Mouse (Mus musculus) midbrain, embryonic 12.5 days (tissue): ENCODE results near the gene Nae1. TPM values are rescaled to one million over a fixed set of nuclear protein-coding genes. Genes with fewer than 3 reads are reported as not detected.

Source experiments
- ATAC-seq: fragments of 200-750 bp; cut with Nextera tagmentation; 2 replicates; pipeline ENCODE4 v1.8.0; 2017; ENCODE audit warnings: low read depth, moderate TSS enrichment, moderate library complexity; ENCODE audit not compliant: low FRiP score
- H3K27ac ChIP-seq: fragments of 300-500 bp; sonication (generic); replicated peaks from 2 replicates; pipeline ENCODE4 v1.5.1; 2016; ENCODE audit warnings: mild to moderate bottlenecking
- H3K27me3 ChIP-seq: fragments of 300-500 bp; sonication (generic); 2 replicates; pipeline ENCODE4 v1.6.1; 2016; ENCODE audit warnings: mild to moderate bottlenecking
- H3K36me3 ChIP-seq: fragments of 300-500 bp; sonication (generic); 2 replicates; pipeline ENCODE4 v1.6.1; 2016
- H3K4me1 ChIP-seq: fragments of 300-500 bp; sonication (generic); 2 replicates; pipeline ENCODE4 v1.6.1; 2016
- H3K4me2 ChIP-seq: fragments of 300-500 bp; sonication (generic); replicated peaks from 2 replicates; pipeline ENCODE4 v1.6.1; 2016; ENCODE audit warnings: mild to moderate bottlenecking, moderate library complexity
- H3K4me3 ChIP-seq: fragments of 300-500 bp; sonication (generic); 2 replicates; pipeline ENCODE4 v1.5.1; 2016; ENCODE audit warnings: mild to moderate bottlenecking
- H3K9ac ChIP-seq: fragments of 300-500 bp; sonication (generic); replicated peaks from 2 replicates; pipeline ENCODE4 v1.6.1; 2016; ENCODE audit warnings: mild to moderate bottlenecking, moderate library complexity
- H3K9me3 ChIP-seq: fragments of 300-500 bp; sonication (generic); 2 replicates; pipeline ENCODE4 v1.6.1; 2016; ENCODE audit warnings: mild to moderate bottlenecking
- WGBS: fragments of 180-500 bp; shearing (Covaris S2); methylation state at CpG from one replicate; pipeline ENCODE4 v1.1.7; 2016; 5-methylcytosine and 5-hydroxymethylcytosine counted together
- polyA plus RNA-seq: library from polyadenylated mRNA; unstranded; fragments of >200 nt; fragmentation: Nextera tagmentation; extraction: Ambion mirVana; gene quantifications from 2 replicates; pipeline ENCODE4 v1.2.1, GENCODE M21; 2016

Gene Nae1
- polyA plus RNA-seq, 1 experiment from 2014 or later: 118 TPM

DNA sequence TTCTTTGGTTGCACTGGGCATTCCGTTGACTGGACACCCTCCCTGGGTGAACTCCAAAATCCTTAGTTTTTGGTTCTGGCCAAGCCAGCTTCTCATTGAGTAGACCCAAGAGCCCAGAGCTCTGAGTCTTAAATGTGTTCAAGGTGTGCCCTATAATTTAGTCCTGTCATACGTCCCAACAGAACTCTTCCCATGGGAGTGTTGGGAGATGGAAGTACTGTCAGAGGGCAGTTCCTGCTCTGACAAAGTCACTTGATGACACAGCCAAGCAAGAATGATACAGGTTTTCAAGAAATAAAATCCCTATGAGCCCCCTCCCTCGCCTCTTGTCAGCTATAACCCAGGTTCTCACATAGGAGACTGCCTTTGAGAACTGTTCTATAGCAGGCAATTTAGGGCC, 24.3 kb downstream of the Nae1 start:
- Histone ChIP-seq H3K9ac (no peak overlapping the region), H3K27ac (no peak overlapping the region), H3K27me3 (peaks cover 10% of the 10 kb centered on the region; the same call in 1 of the 2 replicates), H3K9me3 (no peaks in the 10 kb centered on the region), H3K4me1 (peaks cover 12% of the 10 kb centered on the region), H3K36me3 (peaks cover 27% of the 10 kb centered on the region), H3K4me2 (peak overlapping the region; percentile 100), H3K4me3 (peak overlapping the region; percentile 59; the same call in 1 of the 2 replicates)
- WGBS: 78% methylated on average over 3 of the region's 3 CpGs
- ATAC-seq: peak; percentile 28; the same call in 1 of the 2 replicates

DNA sequence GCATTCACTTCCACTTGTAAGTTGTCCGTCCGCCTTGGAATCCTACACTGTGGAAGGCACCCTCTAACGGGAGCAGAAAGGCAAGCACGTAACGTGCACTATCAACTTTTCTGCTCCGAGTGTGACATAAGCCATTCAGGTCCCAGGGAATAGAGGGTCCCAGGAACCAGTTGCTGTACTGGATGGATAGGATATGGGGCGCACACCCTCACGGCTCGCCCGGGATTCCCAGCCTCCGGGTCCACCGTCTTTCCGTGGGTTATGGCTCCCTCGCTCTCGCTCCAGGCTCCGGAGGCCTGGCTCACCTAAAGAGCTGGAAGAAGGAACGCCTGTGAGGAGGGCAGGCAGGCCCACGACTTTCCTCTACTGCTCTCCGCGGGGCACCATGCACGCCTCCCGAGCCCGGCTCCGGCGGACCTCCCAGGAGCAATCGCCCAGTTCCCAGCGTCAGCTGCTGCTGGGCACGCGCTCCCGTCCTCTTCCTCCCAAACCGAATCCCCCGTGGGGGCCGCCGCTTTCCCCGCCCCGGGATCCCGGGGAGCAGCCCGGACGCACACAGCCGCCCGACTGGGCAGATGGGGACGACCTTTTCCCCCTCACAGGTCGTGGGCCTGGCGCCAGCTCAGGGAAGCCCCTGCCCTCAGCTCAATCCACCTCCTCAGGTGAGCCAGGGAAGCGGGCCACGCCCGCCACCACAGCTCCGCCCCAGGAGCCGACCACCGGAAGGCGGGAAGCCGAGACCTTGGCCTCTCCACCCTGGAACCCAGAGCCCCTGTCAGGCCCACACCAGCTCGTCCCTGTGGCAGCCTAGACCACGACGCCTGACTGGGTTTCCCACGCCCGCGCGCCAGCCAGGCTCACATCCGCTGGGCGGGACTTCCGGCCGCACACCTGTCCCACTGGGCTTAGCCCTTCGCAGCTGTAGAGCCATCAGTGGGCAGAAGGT, 25.1 kb downstream of the Nae1 start, which contains the start of gene Terb1:
Terb1 (minus strand) TSS at position 850 of the 946 bp plus-strand sequence.
- Histone ChIP-seq H3K4me2 (peak within 1 kb of the TSS; percentile 100), H3K4me1 (peaks cover 12% of the 10 kb centered on the region), H3K27ac (no peak within 1 kb of the TSS), H3K9me3 (no peaks in the 10 kb centered on the region), H3K4me3 (peak within 1 kb of the TSS; percentile 59), H3K27me3 (peaks cover 10% of the 10 kb centered on the region; the same call in 1 of the 2 replicates), H3K36me3 (peaks cover 19% of the 10 kb centered on the region), H3K9ac (peak within 1 kb of the TSS; percentile 69)
- WGBS: 2% methylated on average over 63 of the region's 64 CpGs
- peak; percentile 77 for ATAC-seq

DNA sequence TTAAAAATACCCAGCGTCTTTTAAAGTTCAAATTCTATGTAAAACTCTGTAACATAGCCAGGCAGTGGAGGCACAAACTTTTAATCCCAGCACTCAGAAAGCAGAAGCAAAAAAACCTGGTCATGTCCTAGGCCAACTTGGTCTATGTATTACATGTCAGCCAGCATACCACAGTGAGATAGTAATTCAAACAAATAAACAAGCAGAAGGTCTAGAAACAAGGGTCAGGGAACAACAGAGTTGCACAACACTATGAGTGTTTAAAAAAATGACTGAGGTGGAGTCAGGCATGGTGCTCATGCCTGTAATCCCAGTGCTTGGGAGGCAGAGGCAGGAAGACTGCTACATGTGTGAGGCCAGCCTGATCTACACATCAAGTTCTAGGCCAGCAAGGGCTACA, 55.3 kb downstream of the Nae1 start:
- H3K36me3 ChIP-seq: no peaks in the 10 kb centered on the region
- H3K4me1 ChIP-seq: no peaks in the 10 kb centered on the region
- no peak overlapping the region for H3K27ac ChIP-seq
- no peaks in the 10 kb centered on the region for H3K27me3 ChIP-seq
- no peak overlapping the region for H3K4me2 ChIP-seq
- ATAC-seq: no peak
- H3K9ac ChIP-seq: no peak overlapping the region
- 60% methylated on average over 1 of the region's 1 CpGs for WGBS
- no peaks in the 10 kb centered on the region for H3K9me3 ChIP-seq
- no peak overlapping the region for H3K4me3 ChIP-seq

DNA sequence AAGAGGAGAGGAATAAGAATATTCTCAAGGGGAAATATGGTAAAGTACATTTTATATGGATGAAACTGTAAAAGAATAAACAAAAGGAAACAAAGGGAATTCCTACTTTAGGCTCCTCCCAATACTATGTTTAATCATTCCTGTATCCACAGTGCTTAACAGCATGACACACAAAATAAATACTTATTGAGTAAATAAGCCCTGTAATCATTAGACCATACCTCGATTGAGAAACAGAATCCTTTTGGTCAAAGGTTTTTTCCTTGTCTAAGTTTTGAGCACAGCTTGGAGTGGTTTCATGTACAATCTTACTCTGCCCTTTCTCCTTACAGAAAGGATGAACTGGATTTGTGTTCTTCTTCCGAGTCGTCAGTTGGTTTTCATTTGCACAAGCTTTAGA, 62.0 kb downstream of the Nae1 start:
- Histone ChIP-seq H3K4me1 (no peaks in the 10 kb centered on the region), H3K36me3 (no peaks in the 10 kb centered on the region), H3K4me2 (no peak overlapping the region), H3K9ac (no peak overlapping the region), H3K27me3 (no peaks in the 10 kb centered on the region), H3K9me3 (no peaks in the 10 kb centered on the region), H3K27ac (no peak overlapping the region), H3K4me3 (no peak overlapping the region)
- 80% methylated on average over 3 of the region's 3 CpGs for WGBS
- no peak for ATAC-seq

GRCm38 (mm10) chr8:104467463-104467862, 67.0 kb downstream of the Nae1 start:
- H3K4me1 ChIP-seq: no peaks in the 10 kb centered on the region
- no peaks in the 10 kb centered on the region for H3K36me3 ChIP-seq
- H3K27me3 ChIP-seq: no peaks in the 10 kb centered on the region
- WGBS: 74% methylated on average over 2 of the region's 2 CpGs
- no peak overlapping the region for H3K9ac ChIP-seq
- H3K4me3 ChIP-seq: no peak overlapping the region
- H3K27ac ChIP-seq: no peak overlapping the region
- H3K9me3 ChIP-seq: no peaks in the 10 kb centered on the region
- no peak for ATAC-seq
- no peak overlapping the region for H3K4me2 ChIP-seq

Other genes with a start within 250 kb of the Nae1 start
- not detected in 2 replicates for gene Cmtm2a, start 241.5 kb downstream of the Nae1 start, polyA plus RNA-seq
- not detected in 2 replicates for gene Gm45711, start 224.6 kb downstream of the Nae1 start, polyA plus RNA-seq
- not detected in 2 replicates for gene Cmtm1, start 224.5 kb downstream of the Nae1 start, polyA plus RNA-seq
- not detected in 2 replicates for gene Gm11020, start 213.1 kb downstream of the Nae1 start, polyA plus RNA-seq
- not detected in 2 replicates for gene Cmtm2b, start 212.4 kb downstream of the Nae1 start, polyA plus RNA-seq
- 54.8 and 69.4 TPM in 2 replicates for gene Cmtm3, start 195.2 kb downstream of the Nae1 start, polyA plus RNA-seq
- gene Cmtm4, start 138.8 kb downstream of the Nae1 start, polyA plus RNA-seq: 2.0 and 2.5 TPM in 2 replicates
- 132 TPM in 2 replicates for gene Dync1li2, start 91.6 kb downstream of the Nae1 start, polyA plus RNA-seq
- gene Terb1, start 24.7 kb downstream of the Nae1 start, polyA plus RNA-seq: 0.20 and 0.32 TPM in 2 replicates
- 1.5 and 1.6 TPM in 2 replicates for gene Car7, start 52 bp upstream of the Nae1 start, polyA plus RNA-seq
- 14.7 and 15.8 TPM in 2 replicates for gene Pdp2, start 56.8 kb upstream of the Nae1 start, polyA plus RNA-seq
- not detected in 2 replicates for gene Cdh16, start 89.8 kb upstream of the Nae1 start, polyA plus RNA-seq
- 1.9 and 2.8 TPM in 2 replicates for gene Rrad, start 96.7 kb upstream of the Nae1 start, polyA plus RNA-seq
- gene Ciao2b, start 107.3 kb upstream of the Nae1 start, polyA plus RNA-seq: 107 and 108 TPM in 2 replicates
- not detected in 2 replicates for gene Ces2a, start 199.4 kb upstream of the Nae1 start, polyA plus RNA-seq